Comparison of ENCODE assay signal across 25 mouse cellular contexts in the genomic region with DNA sequence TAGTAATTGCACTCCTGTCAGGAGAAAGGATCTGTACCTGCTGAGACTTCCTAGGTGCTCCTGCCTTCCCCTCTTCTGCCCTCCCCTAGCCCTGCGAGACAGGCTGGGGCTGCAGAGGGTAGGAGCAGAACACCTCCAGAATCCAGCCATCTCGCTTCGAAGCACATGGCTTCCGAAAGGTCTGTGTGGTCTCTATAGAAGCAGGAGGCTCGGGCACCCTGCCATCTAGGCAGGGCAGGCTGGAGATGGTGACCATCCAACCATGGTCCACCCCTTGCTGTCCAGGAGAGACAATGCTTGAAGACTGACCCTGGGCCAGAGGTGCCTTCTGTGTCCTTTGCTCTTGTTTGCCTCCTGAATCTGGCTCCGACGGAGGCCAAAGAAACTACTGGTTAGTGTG. TPM values are rescaled to one million over a fixed set of nuclear protein-coding genes. Genes with fewer than 3 reads are reported as not detected.
DNase-seq lines count a peak whose midpoint lies in the region; ATAC-seq and TF ChIP-seq lines count a peak whose summit lies in the region.
"Had no signal": no experiment of that assay in that cellular context is flagged by ENCODE, and none has a peak within 500 bp of the region (broad histone marks: within the 10 kb centered on the region; RNA-seq: fewer than 3 reads in every experiment).

No protein-coding gene starts in this region.

- no peak overlapping the region for H3K27ac ChIP-seq in hindbrain, postnatal 0 days
- H3K27ac ChIP-seq in hindbrain, embryonic 14.5 days = no peak overlapping the region
- no peak overlapping the region for H3K27ac ChIP-seq in forebrain, postnatal 0 days (ENCODE audit: low read depth, low read length)
- H3K27ac ChIP-seq in neural tube, embryonic 15.5 days (replicated peaks) = 0 out of 2 replicates have a peak overlapping the region, but pooled peaks have one; percentile 18
- H3K27ac ChIP-seq: embryonic facial prominence, embryonic 13.5 days; gastrocnemius, adult 2 months; heart, embryonic 15.5 days; layer of hippocampus, adult 2 months; limb, embryonic 12.5 days; macrophage had no signal

- TF ChIP-seq CTCF in hindbrain, postnatal 0 days (IDR thresholded peaks at IDR 0.05; ENCODE audit: low read depth) = no peak
- TF ChIP-seq CTCF in forebrain, postnatal 0 days (IDR thresholded peaks at IDR 0.05; ENCODE audit: low read depth) = no peak

- peaks cover 27% of the 10 kb centered on the region for H3K4me1 ChIP-seq in hindbrain, postnatal 0 days (ENCODE audit: insufficient read depth, low read length)
- H3K4me1 ChIP-seq in hindbrain, embryonic 14.5 days (replicated peaks; ENCODE audit: control insufficient read depth, insufficient read depth, low read length) = peaks cover 23% of the 10 kb centered on the region
- peaks cover 6% of the 10 kb centered on the region; the same call in 1 of the 2 replicates for H3K4me1 ChIP-seq in forebrain, postnatal 0 days (ENCODE audit: insufficient read depth)
- H3K4me1 ChIP-seq in neural tube, embryonic 15.5 days = peaks cover 51% of the 10 kb centered on the region

- H3K36me3 ChIP-seq in hindbrain, postnatal 0 days (ENCODE audit: insufficient read depth, low read length) = no peaks in the 10 kb centered on the region
- H3K36me3 ChIP-seq in hindbrain, embryonic 14.5 days (replicated peaks; ENCODE audit: control insufficient read depth, insufficient read depth) = no peaks in the 10 kb centered on the region
- no peaks in the 10 kb centered on the region for H3K36me3 ChIP-seq in forebrain, postnatal 0 days (ENCODE audit: insufficient read depth)
- no peaks in the 10 kb centered on the region for H3K36me3 ChIP-seq in neural tube, embryonic 15.5 days
- H3K36me3 ChIP-seq: embryonic facial prominence, embryonic 13.5 days; heart, embryonic 15.5 days; limb, embryonic 12.5 days had no signal

- H3K4me2 ChIP-seq in hindbrain, postnatal 0 days (ENCODE audit: low read depth, low read length) = 0 out of 2 replicates have a peak overlapping the region, but pooled peaks have one; percentile 21
- no peak overlapping the region for H3K4me2 ChIP-seq in hindbrain, embryonic 14.5 days (replicated peaks)
- H3K4me2 ChIP-seq in forebrain, postnatal 0 days (ENCODE audit: low read depth) = no peak overlapping the region
- peak overlapping the region; percentile 86 for H3K4me2 ChIP-seq in neural tube, embryonic 15.5 days
- H3K4me2 ChIP-seq: embryonic facial prominence, embryonic 13.5 days; heart, embryonic 15.5 days; limb, embryonic 12.5 days; liver, embryonic 11.5 days had no signal

- DNase-seq in hindbrain, postnatal 0 days (ENCODE audit: low spot score) = no peak
- no peak for DNase-seq in hindbrain, embryonic 14.5 days (ENCODE audit: low spot score)
- peak; percentile 42 for DNase-seq in left cerebral cortex, postnatal 4 days
- no peak for DNase-seq in left cerebral cortex, adult 8-10 months (ENCODE audit: low spot score in 2 of 2)
- DNase-seq in forebrain, postnatal 0 days = no peak
- DNase-seq in embryo, embryonic 9.5 days (ENCODE audit: extremely low spot score) = no peak
- DNase-seq: adrenal gland, adult 8-10 months; cerebellum, adult 11-12 months; gastrocnemius, adult 2 months; heart, postnatal 36 days; liver, postnatal 0 days; right cerebral cortex, postnatal 25 days; spleen, adult 18-20 months had no signal

- no peak for ATAC-seq in hindbrain, postnatal 0 days
- no peak for ATAC-seq in hindbrain, embryonic 14.5 days (ENCODE audit: low FRiP score)
- ATAC-seq in forebrain, postnatal 0 days = no peak
- no peak for ATAC-seq in neural tube, embryonic 15.5 days (ENCODE audit: low FRiP score)
- ATAC-seq: activated CD4-positive, CD25-positive, alpha-beta regulatory T cell, adult 4 months; hindbrain, embryonic 16.5 days; intestine, embryonic 16.5 days; liver, postnatal 0 days; lung, postnatal 0 days had no signal

- H3K4me3 ChIP-seq in hindbrain, postnatal 0 days (ENCODE audit: low read length) = no peak overlapping the region
- no peak overlapping the region for H3K4me3 ChIP-seq in hindbrain, embryonic 14.5 days (replicated peaks; ENCODE audit: low read length)
- no peak overlapping the region for H3K4me3 ChIP-seq in forebrain, postnatal 0 days (ENCODE audit: low read depth, low read length)
- no peak overlapping the region for H3K4me3 ChIP-seq in neural tube, embryonic 15.5 days (replicated peaks)
- H3K4me3 ChIP-seq: embryonic facial prominence, embryonic 13.5 days; erythroblast, embryonic 14.5 days; gastrocnemius, adult 2 months; heart, embryonic 15.5 days; layer of hippocampus, adult 2 months; limb, embryonic 12.5 days had no signal

- peak overlapping the region; percentile 24; the same call in 1 of the 2 replicates for H3K9ac ChIP-seq in hindbrain, postnatal 0 days (replicated peaks; ENCODE audit: low read length)
- H3K9ac ChIP-seq in hindbrain, embryonic 14.5 days = no peak overlapping the region
- peak overlapping the region; percentile 28; the same call in 1 of the 2 replicates for H3K9ac ChIP-seq in forebrain, postnatal 0 days
- H3K9ac ChIP-seq in neural tube, embryonic 15.5 days (replicated peaks) = no peak overlapping the region
- H3K9ac ChIP-seq: embryonic facial prominence, embryonic 13.5 days; heart, embryonic 15.5 days; limb, embryonic 12.5 days; liver, postnatal 0 days had no signal

- WGBS in hindbrain, postnatal 0 days = 46% methylated on average over 7 of the region's 7 CpGs
- WGBS in hindbrain, embryonic 14.5 days = 73% methylated on average over 7 of the region's 7 CpGs
- 64% methylated on average over 7 of the region's 7 CpGs for WGBS in forebrain, postnatal 0 days
- WGBS in neural tube, embryonic 15.5 days = 80% methylated on average over 7 of the region's 7 CpGs

- intact Hi-C loops in left cerebral cortex, postnatal 4 days (cut with DNase I) = no loop called here

- H3K9me3 ChIP-seq in hindbrain, postnatal 0 days (ENCODE audit: low read length) = no peaks in the 10 kb centered on the region
- H3K9me3 ChIP-seq in hindbrain, embryonic 14.5 days (ENCODE audit: control insufficient read depth, low read length) = no peaks in the 10 kb centered on the region
- H3K9me3 ChIP-seq in forebrain, postnatal 0 days (ENCODE audit: low read length) = no peaks in the 10 kb centered on the region
- H3K9me3 ChIP-seq in neural tube, embryonic 15.5 days (replicated peaks) = no peaks in the 10 kb centered on the region
- H3K9me3 ChIP-seq: embryonic facial prominence, embryonic 13.5 days; heart, embryonic 15.5 days; limb, embryonic 12.5 days had no signal

- no peaks in the 10 kb centered on the region for H3K27me3 ChIP-seq in hindbrain, postnatal 0 days (ENCODE audit: insufficient read depth, low read length)
- H3K27me3 ChIP-seq in hindbrain, embryonic 14.5 days (ENCODE audit: control insufficient read depth, insufficient read depth, low read length) = peaks cover 26% of the 10 kb centered on the region
- no peaks in the 10 kb centered on the region for H3K27me3 ChIP-seq in forebrain, postnatal 0 days (ENCODE audit: insufficient read depth, low read length)
- peaks cover 30% of the 10 kb centered on the region for H3K27me3 ChIP-seq in neural tube, embryonic 15.5 days (replicated peaks)

RNA-seq across cellular contexts. Expression of a gene that starts 2.8 kb away (rescaled TPM):
- total RNA-seq in hindbrain, postnatal 0 days (2014; rRNA removed) = 45.5 and 57.8 TPM in 2 replicates
- polyA plus RNA-seq in hindbrain, postnatal 0 days (2015; fragmentation: Nextera tagmentation; extraction: Ambion mirVana) = 33.6 and 39.3 TPM in 2 replicates
- polyA plus RNA-seq in hindbrain, embryonic 14.5 days (2014; fragmentation: Nextera tagmentation; extraction: Ambion mirVana) = 21.6 and 21.8 TPM in 2 replicates
- total RNA-seq in left cerebral cortex, postnatal 4 days (2021) = 10 to 100 TPM; 56.9 to 67.4 TPM
- total RNA-seq in left cerebral cortex, adult 8-10 months (2022) = 10 to 100 TPM; 20.1 to 28.9 (median 23.6) TPM
- total RNA-seq in forebrain, postnatal 0 days (2014; rRNA removed) = 49.2 and 68.8 TPM in 2 replicates
- 41.6 and 58.3 TPM in 2 replicates for polyA plus RNA-seq in forebrain, postnatal 0 days (2015; fragmentation: Nextera tagmentation; extraction: Ambion mirVana)
- 25.6 and 29.9 TPM in 2 replicates for polyA plus RNA-seq in neural tube, embryonic 15.5 days (2015; fragmentation: Nextera tagmentation; extraction: Ambion mirVana)

Comparison
In these comparisons a context has a peak if more than half of its experiments do, and no peak if none do; other contexts are left out.
1. H3K4me2 ChIP-seq: peak in hindbrain, postnatal 0 days (single experiment) and neural tube, embryonic 15.5 days (single experiment); none in hindbrain, embryonic 14.5 days (single experiment) and forebrain, postnatal 0 days (single experiment).
2. H3K9ac ChIP-seq: peak in hindbrain, postnatal 0 days (single experiment) and forebrain, postnatal 0 days (single experiment); none in hindbrain, embryonic 14.5 days (single experiment) and neural tube, embryonic 15.5 days (single experiment).